Mouse (Mus musculus) forebrain, embryonic 13.5 days (tissue): ENCODE measurements at regions not wholly inside any gene's neighbourhood (a gene's known extent, or its start where the extent isn't known, plus 50 kb on each side); places are given as distances from the start of the nearest gene placed in this dataset.
A peak's percentile ranks its signal among the peaks of the same experiment; 100 is the strongest.

ENCODE experiments used
- ATAC-seq: fragments of 200-750 bp; cut with Nextera tagmentation; 2 replicates; pipeline ENCODE4 v1.8.0; 2017
- H3K27ac ChIP-seq: fragments of 300-500 bp; sonication (generic); 2 replicates; pipeline ENCODE4 v1.5.1; 2015; ENCODE audit warnings: inconsistent platforms, mild to moderate bottlenecking, moderate library complexity
- H3K27me3 ChIP-seq: fragments of 300-500 bp; sonication (generic); 2 replicates; pipeline ENCODE4 v1.6.1; 2015; ENCODE audit warnings: mild to moderate bottlenecking, inconsistent platforms
- H3K36me3 ChIP-seq: fragments of 300-500 bp; sonication (generic); 2 replicates; pipeline ENCODE4 v1.6.1; 2015; ENCODE audit warnings: mild to moderate bottlenecking, inconsistent platforms; ENCODE audit not compliant: poor library complexity, severe bottlenecking
- H3K4me1 ChIP-seq: fragments of 300-500 bp; sonication (generic); 2 replicates; pipeline ENCODE4 v1.6.1; 2015; ENCODE audit warnings: inconsistent platforms
- H3K4me2 ChIP-seq: fragments of 300-500 bp; sonication (generic); 2 replicates; pipeline ENCODE4 v1.6.1; 2015; ENCODE audit warnings: inconsistent platforms, mild to moderate bottlenecking, moderate library complexity
- H3K4me3 ChIP-seq: fragments of 300-500 bp; sonication (generic); 2 replicates; pipeline ENCODE4 v1.5.1; 2015; ENCODE audit warnings: mild to moderate bottlenecking, inconsistent platforms
- H3K9ac ChIP-seq: fragments of 300-500 bp; sonication (generic); 2 replicates; pipeline ENCODE4 v1.6.1; 2015; ENCODE audit warnings: mild to moderate bottlenecking, inconsistent platforms
- H3K9me3 ChIP-seq: fragments of 300-500 bp; sonication (generic); replicated peaks from 2 replicates; pipeline ENCODE4 v1.6.1; 2016; ENCODE audit warnings: inconsistent platforms
- WGBS: fragments of 180-500 bp; shearing (Covaris S2); methylation state at CpG from one replicate; pipeline ENCODE4 v1.1.7; 2015; 5-methylcytosine and 5-hydroxymethylcytosine counted together

DNA sequence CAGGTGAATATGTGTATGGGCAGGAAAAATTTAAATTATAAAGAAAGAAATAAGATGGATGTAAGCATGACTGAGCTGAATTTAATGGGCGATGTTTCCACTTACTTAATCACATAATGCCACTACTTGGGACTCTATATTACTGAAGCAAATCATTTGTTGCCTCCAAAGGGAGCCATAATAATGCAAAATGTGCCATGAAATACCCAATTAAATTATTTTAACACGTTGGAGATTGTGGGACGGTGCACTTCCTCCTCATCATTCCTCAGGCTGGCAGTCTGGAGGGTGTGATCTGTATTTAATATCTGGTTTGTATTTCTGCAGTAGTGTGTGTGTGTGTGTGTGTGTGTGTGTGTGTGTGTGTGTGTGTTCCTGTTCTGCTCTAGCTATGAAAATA, 188.2 kb downstream of the Ppp4r2 start:
- Histone ChIP-seq H3K9me3 (no peaks in the 10 kb centered on the region), H3K27ac (no peak overlapping the region), H3K4me1 (no peaks in the 10 kb centered on the region), H3K4me3 (no peak overlapping the region), H3K9ac (no peak overlapping the region), H3K36me3 (no peaks in the 10 kb centered on the region), H3K27me3 (no peaks in the 10 kb centered on the region), H3K4me2 (no peak overlapping the region)
- WGBS = 60% methylated on average over 3 of the region's 3 CpGs
- ATAC-seq = no peak

DNA sequence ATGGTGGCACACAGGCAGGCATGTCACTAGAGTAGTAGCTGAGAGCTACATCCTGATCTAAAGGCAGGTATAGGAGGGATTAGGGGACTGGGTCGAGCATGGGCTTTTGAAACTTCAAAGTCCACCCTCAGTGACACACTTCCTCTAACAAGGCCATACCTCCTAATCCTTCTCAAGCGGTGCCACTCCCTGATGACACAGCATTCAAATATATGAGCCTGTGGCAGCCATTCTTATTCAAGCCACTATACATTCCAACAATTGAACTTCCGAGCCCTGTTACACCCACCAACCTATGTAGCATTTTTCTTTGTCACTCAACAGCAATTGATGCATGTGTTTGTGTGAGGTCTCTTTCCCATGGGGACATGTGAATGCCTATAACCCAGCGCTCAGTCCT, 192.4 kb downstream of the Ppp4r2 start:
- H3K27ac ChIP-seq = no peak overlapping the region
- no peak overlapping the region for H3K4me3 ChIP-seq
- no peaks in the 10 kb centered on the region for H3K4me1 ChIP-seq
- H3K36me3 ChIP-seq = no peaks in the 10 kb centered on the region
- no peak overlapping the region for H3K9ac ChIP-seq
- no peak overlapping the region for H3K4me2 ChIP-seq
- H3K27me3 ChIP-seq = no peaks in the 10 kb centered on the region
- WGBS = 90% methylated on average over 4 of the region's 4 CpGs
- no peak for ATAC-seq
- no peaks in the 10 kb centered on the region for H3K9me3 ChIP-seq

DNA sequence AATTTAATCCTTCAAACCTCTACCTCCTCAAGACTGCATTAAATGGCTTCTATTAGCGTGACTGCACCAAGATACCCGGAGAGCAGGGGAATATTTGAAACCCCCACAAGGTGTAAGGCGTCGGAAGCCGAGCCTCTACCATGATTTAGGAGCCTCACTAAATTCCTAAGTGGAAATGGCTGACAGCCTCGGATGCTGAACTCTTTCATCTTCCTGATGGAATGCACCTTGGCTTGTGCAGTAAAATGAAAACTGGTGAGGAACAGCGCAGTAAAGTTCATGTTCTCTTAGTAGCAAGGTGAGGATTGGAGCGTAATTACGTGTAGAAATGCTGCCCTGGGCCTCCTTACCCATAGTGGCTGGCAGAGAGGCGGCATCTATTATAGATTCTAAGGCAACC, 194.0 kb downstream of the Ppp4r2 start:
- Histone ChIP-seq H3K27ac (no peak overlapping the region), H3K36me3 (no peaks in the 10 kb centered on the region), H3K4me1 (no peaks in the 10 kb centered on the region), H3K4me2 (no peak overlapping the region), H3K9ac (no peak overlapping the region), H3K9me3 (no peaks in the 10 kb centered on the region), H3K27me3 (no peaks in the 10 kb centered on the region), H3K4me3 (no peak overlapping the region)
- ATAC-seq = no peak
- WGBS = 75% methylated on average over 10 of the region's 10 CpGs

DNA sequence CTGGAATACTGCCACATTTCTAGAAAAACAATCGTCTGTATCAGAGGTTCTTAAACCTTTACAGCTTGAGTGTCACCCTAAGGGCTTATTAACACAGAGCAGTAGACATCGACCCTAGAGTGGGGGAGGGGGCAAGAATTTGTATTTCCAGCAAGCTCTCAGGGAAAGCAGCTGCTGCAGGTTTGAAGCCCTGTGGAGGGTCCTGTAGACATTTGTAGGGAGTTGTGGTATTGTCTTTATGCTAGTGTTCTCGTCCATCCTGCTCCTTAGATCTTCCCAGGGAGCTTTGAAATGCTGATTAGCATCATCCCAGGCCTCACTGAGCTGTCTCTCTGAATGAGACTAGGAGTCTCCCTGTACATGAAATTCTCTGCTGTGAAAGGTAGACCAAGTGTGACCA, 196.0 kb downstream of the Ppp4r2 start:
- H3K4me1 ChIP-seq = no peaks in the 10 kb centered on the region
- no peak overlapping the region for H3K27ac ChIP-seq
- no peak overlapping the region for H3K4me3 ChIP-seq
- ATAC-seq = no peak
- H3K27me3 ChIP-seq = no peaks in the 10 kb centered on the region
- H3K9ac ChIP-seq = no peak overlapping the region
- H3K9me3 ChIP-seq = no peaks in the 10 kb centered on the region
- H3K4me2 ChIP-seq = no peak overlapping the region
- 44% methylated on average over 3 of the region's 3 CpGs for WGBS
- H3K36me3 ChIP-seq = no peaks in the 10 kb centered on the region

DNA sequence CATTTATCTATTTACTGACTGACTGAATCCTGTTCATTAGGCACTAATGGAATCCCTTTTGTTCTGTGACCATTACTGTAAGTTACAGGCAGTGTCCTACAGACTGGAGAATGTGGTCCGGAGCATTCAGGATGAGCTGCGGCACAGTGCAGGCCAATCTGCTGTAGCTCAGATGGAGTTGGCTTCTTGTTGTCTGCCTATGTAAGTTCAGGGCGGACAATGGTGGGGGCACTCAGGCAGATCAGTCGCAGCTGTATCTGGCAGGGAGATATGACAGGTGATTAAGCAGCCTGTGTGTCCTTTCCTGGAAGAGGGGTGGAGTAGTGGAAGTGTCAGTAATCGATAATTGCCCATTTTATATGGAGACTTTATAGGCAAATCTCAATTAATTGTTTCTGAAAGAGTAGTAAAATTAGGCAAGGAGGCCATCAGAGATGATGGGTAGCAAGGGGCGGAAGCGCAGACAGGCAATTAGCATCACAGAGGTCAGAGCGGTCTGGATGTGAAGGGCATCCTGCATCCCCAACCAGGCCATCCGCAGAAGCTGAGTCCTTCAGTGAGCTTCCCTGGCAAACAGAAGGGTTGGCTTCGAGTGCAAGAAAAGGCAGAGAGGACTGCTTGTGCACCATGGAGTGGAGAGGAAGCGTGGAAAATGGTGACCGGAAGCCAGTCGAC, 197.2 kb downstream of the Ppp4r2 start:
- WGBS = 85% methylated on average over 13 of the region's 13 CpGs
- Histone ChIP-seq H3K4me1 (no peaks in the 10 kb centered on the region), H3K4me3 (no peak overlapping the region), H3K9ac (no peak overlapping the region), H3K4me2 (no peak overlapping the region), H3K36me3 (no peaks in the 10 kb centered on the region), H3K9me3 (no peaks in the 10 kb centered on the region), H3K27ac (no peak overlapping the region), H3K27me3 (no peaks in the 10 kb centered on the region)
- ATAC-seq = no peak

DNA sequence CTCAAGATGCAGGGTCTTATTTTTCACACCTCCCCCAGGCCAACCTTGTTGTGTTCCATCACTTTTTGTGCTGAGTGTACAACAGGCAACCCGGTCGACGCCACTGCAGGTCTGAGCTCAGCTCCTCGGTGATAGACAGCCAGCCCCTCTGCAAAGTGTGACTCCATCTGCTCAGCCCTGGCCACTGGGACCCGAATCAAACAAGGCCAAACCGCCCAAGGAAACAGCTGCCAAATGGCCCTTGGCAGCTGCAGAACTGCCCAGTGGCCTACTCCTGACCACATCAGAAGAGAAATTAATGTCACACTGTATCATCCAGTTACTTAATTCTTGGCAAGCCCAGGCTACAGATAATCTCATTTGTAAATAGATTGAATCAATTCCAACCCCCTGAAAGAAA, 213.3 kb downstream of the Ppp4r2 start:
- Histone ChIP-seq H3K36me3 (no peaks in the 10 kb centered on the region), H3K9ac (no peak overlapping the region), H3K4me1 (peaks cover 8% of the 10 kb centered on the region), H3K4me3 (no peak overlapping the region), H3K9me3 (no peaks in the 10 kb centered on the region), H3K27ac (no peak overlapping the region), H3K27me3 (no peaks in the 10 kb centered on the region), H3K4me2 (no peak overlapping the region)
- ATAC-seq = peak; percentile 66; the same call in 1 of the 2 replicates
- 81% methylated on average over 6 of the region's 6 CpGs for WGBS

DNA sequence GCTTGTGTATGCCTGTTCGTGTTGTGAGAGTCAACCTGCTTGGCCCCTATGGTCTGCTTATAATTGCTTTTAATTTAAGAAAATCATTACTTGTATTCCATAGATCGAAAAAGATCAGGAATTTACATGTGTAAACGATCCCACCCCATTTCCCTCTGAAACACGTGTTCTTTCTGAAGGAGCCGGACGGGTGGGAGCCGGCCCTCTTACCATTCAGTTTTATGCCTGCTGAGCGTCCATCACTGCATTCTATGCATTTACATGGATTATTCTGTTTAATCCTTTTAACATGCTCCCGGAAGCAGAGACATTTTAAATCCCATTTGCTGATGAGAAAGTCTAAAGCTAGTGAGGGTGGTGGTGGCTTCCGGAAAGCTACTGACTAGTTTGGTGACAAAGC, 213.8 kb downstream of the Ppp4r2 start:
- Histone ChIP-seq H3K27ac (no peak overlapping the region), H3K36me3 (no peaks in the 10 kb centered on the region), H3K9ac (no peak overlapping the region), H3K4me1 (peaks cover 8% of the 10 kb centered on the region), H3K4me2 (no peak overlapping the region), H3K27me3 (no peaks in the 10 kb centered on the region), H3K9me3 (no peaks in the 10 kb centered on the region), H3K4me3 (no peak overlapping the region)
- peak; percentile 26; the same call in 1 of the 2 replicates for ATAC-seq
- 52% methylated on average over 10 of the region's 10 CpGs for WGBS

DNA sequence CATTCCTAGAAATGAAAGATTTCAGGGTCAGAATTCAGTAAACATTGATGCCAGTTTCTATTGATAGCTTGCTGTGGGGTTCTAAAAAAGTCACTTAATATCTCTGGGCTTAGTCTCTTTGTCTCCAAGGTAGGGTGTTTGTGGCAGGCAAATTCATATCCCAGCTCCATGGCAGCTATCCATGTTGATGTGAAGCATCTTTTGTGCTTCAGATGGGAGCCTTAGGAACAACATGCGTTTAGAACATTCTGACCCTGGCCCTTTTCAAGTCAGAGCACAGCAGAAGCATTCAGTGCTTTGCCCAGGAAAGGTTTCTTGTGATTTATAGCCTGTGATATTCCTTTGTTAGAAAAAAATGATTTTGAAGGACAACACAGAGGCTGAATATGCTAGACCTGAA, 215.0 kb downstream of the Ppp4r2 start:
- no peak overlapping the region for H3K4me3 ChIP-seq
- H3K27me3 ChIP-seq = no peaks in the 10 kb centered on the region
- 48% methylated on average over 1 of the region's 1 CpGs for WGBS
- no peak overlapping the region for H3K9ac ChIP-seq
- 0 out of 2 replicates have a peak overlapping the region, but pooled peaks have one; percentile 54 for H3K27ac ChIP-seq
- H3K9me3 ChIP-seq = no peaks in the 10 kb centered on the region
- no peak for ATAC-seq
- H3K4me2 ChIP-seq = no peak overlapping the region
- peaks cover 8% of the 10 kb centered on the region for H3K4me1 ChIP-seq
- no peaks in the 10 kb centered on the region for H3K36me3 ChIP-seq

DNA sequence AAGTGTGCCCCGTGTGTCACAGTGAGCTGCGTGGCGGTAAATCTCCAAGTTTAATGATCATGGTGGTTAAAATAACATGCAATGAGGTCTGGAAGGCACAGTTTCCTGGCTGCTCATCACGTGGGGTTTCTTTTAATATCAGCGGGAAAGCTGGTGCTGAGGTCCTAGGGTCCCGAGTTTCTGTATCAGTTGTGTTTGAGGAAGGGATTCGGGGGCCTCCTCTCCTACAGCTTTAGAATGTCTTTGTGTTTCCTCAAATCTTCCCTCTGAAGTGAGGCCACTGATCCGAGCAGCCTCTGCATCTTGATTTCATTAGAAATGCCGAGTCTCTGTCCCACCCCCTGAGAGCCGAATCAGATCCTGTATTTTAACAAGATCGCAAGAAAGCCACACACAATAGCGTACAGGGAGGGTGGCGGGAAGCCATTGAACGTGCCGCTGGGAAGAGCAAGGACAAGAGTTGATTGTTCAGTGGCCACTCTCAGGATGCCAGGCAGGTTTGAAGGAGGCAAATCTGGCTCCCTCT, 215.5 kb downstream of the Ppp4r2 start:
- Histone ChIP-seq H3K4me2 (peak overlapping the region; percentile 21), H3K9me3 (no peaks in the 10 kb centered on the region), H3K27ac (no peak overlapping the region), H3K27me3 (no peaks in the 10 kb centered on the region), H3K36me3 (no peaks in the 10 kb centered on the region), H3K4me1 (peaks cover 8% of the 10 kb centered on the region), H3K9ac (no peak overlapping the region), H3K4me3 (no peak overlapping the region)
- WGBS = 22% methylated on average over 15 of the region's 15 CpGs
- ATAC-seq = peak; percentile 78; the same call in 1 of the 2 replicates

DNA sequence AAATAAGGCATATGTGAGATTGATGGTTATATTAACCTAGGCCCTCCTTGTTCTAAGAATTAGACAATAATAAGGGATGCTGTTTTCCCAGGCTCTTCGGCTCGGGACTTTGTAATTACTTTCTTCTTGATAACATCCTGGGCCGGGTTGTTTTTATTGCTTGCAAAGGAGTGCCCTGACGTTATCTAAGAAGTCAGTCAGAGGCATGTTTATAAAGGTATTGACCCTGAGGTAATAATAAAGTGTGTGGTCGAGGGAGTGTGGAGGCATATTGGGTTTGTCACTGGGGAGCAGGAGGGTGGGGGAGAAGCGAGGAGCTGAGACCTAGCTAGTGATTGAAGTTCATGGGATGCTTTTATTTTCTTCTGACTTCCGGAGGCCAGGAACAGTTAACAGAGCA, 221.5 kb downstream of the Ppp4r2 start:
- no peaks in the 10 kb centered on the region for H3K36me3 ChIP-seq
- no peak overlapping the region for H3K9ac ChIP-seq
- 86% methylated on average over 7 of the region's 7 CpGs for WGBS
- no peak overlapping the region for H3K27ac ChIP-seq
- H3K4me2 ChIP-seq = no peak overlapping the region
- no peaks in the 10 kb centered on the region for H3K9me3 ChIP-seq
- ATAC-seq = no peak
- peaks cover 7% of the 10 kb centered on the region; the same call in 1 of the 2 replicates for H3K4me1 ChIP-seq
- H3K4me3 ChIP-seq = no peak overlapping the region
- H3K27me3 ChIP-seq = no peaks in the 10 kb centered on the region

DNA sequence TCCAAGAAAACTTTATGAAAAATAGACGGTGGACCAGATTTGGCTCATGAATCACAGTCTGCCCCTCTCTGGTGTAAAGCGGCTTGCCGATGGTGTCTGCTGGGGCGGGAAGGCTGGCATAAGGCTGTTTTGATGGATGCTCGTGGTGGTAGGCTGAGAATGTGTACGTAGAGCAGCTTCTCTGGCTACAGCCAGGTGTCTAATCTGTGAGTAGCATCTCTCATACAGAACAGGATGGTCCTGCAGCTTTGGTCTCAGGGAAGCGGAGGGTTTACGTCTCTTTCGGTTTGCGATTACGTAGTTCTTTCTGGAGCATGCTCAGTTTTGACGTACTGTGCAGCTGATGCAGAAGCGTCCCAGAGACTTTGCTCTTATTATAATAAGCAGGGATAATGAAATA, 222.9 kb downstream of the Ppp4r2 start:
- H3K4me2 ChIP-seq = no peak overlapping the region
- 92% methylated on average over 13 of the region's 13 CpGs for WGBS
- no peaks in the 10 kb centered on the region for H3K36me3 ChIP-seq
- no peak for ATAC-seq
- H3K27ac ChIP-seq = no peak overlapping the region
- peaks cover 7% of the 10 kb centered on the region; the same call in 1 of the 2 replicates for H3K4me1 ChIP-seq
- no peaks in the 10 kb centered on the region for H3K27me3 ChIP-seq
- no peak overlapping the region for H3K4me3 ChIP-seq
- no peaks in the 10 kb centered on the region for H3K9me3 ChIP-seq
- H3K9ac ChIP-seq = no peak overlapping the region

DNA sequence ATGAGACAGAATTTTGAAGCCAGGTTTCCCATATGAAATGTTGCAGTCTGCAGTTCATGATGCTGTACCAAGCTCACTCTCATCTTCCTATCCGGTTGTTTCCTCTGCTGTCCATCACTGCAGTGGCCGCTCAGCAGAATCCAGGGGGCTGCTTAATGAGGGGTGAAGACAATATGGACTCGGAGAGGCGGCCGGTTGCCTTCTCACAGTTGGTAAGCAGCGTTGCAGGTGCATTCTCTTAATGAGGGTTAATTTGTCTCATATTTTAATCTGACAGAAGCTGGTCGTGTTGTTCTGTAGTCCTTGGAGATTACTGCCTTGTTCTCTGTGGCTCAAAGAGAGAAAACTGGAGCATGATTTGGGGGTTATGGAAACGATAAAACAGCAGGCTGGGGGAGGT, 225.6 kb downstream of the Ppp4r2 start:
- Histone ChIP-seq H3K36me3 (no peaks in the 10 kb centered on the region), H3K4me2 (no peak overlapping the region), H3K27ac (no peak overlapping the region), H3K4me3 (no peak overlapping the region), H3K27me3 (no peaks in the 10 kb centered on the region), H3K9me3 (no peaks in the 10 kb centered on the region), H3K9ac (no peak overlapping the region), H3K4me1 (peaks cover 7% of the 10 kb centered on the region; the same call in 1 of the 2 replicates)
- ATAC-seq = no peak
- 24% methylated on average over 8 of the region's 8 CpGs for WGBS

DNA sequence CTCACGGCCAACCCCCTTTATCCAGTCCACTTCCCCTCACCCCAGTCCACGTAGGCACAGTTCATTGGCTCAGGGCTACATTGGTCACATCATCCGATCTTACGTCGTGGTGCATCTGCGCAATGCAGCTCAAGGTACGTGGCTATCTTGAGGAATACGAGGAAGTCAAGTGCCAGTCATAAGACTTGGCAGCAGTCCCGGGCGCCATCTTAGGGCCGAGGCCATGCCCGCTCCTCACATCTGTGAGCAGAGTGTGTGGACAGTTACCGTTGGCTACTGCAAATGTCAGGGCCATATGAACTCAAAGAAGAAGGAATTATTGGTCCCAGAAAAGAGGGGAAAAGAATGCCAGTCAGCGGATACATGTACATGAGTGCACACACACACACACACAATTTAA, 228.8 kb downstream of the Ppp4r2 start:
- Histone ChIP-seq H3K4me1 (peaks cover 7% of the 10 kb centered on the region; the same call in 1 of the 2 replicates), H3K27me3 (no peaks in the 10 kb centered on the region), H3K4me2 (no peak overlapping the region), H3K9me3 (no peaks in the 10 kb centered on the region), H3K9ac (no peak overlapping the region), H3K27ac (no peak overlapping the region), H3K4me3 (no peak overlapping the region), H3K36me3 (no peaks in the 10 kb centered on the region)
- ATAC-seq = no peak
- 95% methylated on average over 14 of the region's 14 CpGs for WGBS
